Mouse (Mus musculus) ovary, postnatal 14 days (tissue): ENCODE results near the gene Car3.

Source experiments
- DNase-seq: peaks from one replicate; pipeline ENCODE4 v3.0.0; 2022; ENCODE audit warnings: low spot score

The Car3 gene

DNA sequence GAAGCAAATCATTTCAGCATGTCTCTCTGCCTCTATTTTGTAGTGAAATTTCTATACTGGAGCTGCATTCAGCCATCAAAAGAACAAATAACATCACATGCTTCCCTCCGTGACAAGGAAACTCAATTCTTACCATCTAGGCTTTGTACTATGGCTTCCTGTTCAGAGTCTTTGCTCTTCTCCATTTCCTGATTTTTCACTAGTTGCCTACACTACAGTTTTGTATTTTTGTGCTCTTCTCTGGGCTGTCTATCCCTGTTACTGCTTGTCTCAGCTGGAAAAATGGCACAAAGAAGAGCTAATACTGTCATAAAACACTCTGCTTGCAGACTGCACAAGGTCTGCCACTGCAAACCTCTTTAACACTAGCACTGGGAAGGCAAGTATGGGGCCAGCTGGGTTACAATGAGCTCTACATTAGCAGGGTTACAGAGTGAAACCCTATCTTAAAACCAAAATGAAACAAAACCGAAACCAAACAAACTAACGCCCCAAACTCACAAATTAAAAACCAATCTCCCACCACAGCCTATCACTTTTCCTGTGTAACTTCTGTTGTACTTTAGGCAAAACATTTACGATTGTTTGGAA lies 48.8 kb downstream of the Car3 start:
- DNase-seq: no peak

DNA sequence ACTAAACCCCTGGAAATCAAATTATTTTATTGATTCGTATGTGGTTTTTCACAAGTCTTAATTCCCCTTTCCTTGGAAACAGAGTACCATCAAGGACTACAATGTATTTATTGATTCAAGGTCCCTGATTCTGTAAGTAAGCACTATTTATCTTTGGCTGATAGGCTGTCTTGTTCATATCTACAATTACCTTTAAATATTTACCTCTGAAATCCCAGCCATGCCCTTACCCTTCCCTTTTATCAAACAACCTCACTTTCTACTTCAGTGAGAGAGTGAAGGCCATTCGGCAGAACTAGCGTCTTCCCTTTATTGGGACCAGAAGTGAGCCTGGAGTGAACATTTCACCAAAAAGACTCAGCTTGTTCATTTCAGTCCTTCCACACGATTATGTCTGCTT lies 50.5 kb downstream of the Car3 start:
- DNase-seq: no peak

DNA sequence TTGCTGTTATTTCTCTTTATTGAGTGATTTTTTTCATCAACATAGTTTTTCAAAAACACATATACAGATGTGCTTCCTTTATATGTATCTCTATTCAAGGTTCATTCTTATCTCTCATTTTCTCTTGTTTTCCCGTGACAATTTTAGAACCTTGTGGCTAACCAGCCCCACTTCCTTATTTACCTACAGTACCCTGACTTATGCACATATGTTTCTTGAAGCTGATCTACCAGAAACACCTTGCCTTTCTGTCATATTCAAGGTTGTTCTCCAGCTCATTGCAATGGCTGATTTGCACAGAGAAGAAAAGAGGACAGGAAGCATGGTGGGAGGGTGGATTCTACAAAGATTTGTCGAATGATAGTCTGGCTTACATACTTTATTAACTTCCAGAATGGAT lies 52.0 kb downstream of the Car3 start:
- no peak for DNase-seq

DNA sequence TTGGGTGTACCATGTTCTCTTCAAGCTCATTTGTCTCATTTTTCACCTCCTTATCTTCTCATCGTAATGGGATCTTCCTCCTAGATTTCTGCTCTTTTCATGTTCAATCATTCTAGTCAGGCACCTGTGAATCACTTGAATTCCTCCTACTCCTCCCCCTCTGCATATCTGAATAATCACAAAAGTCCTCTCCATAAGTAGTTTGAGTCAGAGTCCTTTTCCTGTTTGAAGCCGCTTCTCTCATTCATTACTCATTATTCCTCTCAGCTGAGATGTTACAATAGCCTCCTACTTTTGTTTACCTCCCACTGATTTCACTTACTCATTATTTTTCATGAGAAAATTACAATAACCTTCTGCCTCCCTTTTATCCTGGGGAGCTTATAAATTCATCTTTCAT lies 53.9 kb downstream of the Car3 start:
- no peak for DNase-seq
